Mouse (Mus musculus) left cerebral cortex, adult 18-20 months (tissue): ENCODE measurements at regions not wholly inside any gene's neighbourhood (a gene's known extent, or its start where the extent isn't known, plus 50 kb on each side); places are given as distances from the start of the nearest gene placed in this dataset.
"Not testable (repeated sequence)": the region's sequence is repeated elsewhere in the genome, so short reads cannot be mapped to it uniquely, and the experiment has no call there.

Source experiments
- DNase-seq, 2 experiments: peaks; one replicate each; pipeline ENCODE4 v3.0.0; 2021 to 2022; ENCODE audit warnings: low spot score in 2 of 2, mixed read lengths in 1 of 2

GRCm38 (mm10) chr4:105844675-105845466, 55.2 kb downstream of the Gm12728 start:
- DNase-seq, result no peak

- DNase-seq, result not testable (repeated sequence)
Measured at GRCm38 (mm10) chr4:105845998-105846989, 56.6 kb downstream of the Gm12728 start.

- DNase-seq, result no peak
Measured at GRCm38 (mm10) chr4:105853086-105853485, 63.4 kb downstream of the Gm12728 start.

- DNase-seq, result no peak
Measured at GRCm38 (mm10) chr4:105859052-105859864, 69.6 kb downstream of the Gm12728 start.

GRCm38 (mm10) chr4:105860930-105861653, 71.4 kb downstream of the Gm12728 start:
- DNase-seq, result no peak

- DNase-seq, result no peak
Measured at GRCm38 (mm10) chr4:105861654-105862037, 72.0 kb downstream of the Gm12728 start.

GRCm38 (mm10) chr4:105870512-105870911, 80.8 kb downstream of the Gm12728 start:
- DNase-seq, result no peak

GRCm38 (mm10) chr4:105877246-105877645, 87.6 kb downstream of the Gm12728 start:
- no peak for DNase-seq

- DNase-seq, result no peak
Measured at GRCm38 (mm10) chr4:105879891-105880290, 90.2 kb downstream of the Gm12728 start.

GRCm38 (mm10) chr4:105884791-105885190, 95.1 kb downstream of the Gm12728 start:
- DNase-seq, result no peak

GRCm38 (mm10) chr4:105891438-105891837, 101.8 kb downstream of the Gm12728 start:
- no peak for DNase-seq

GRCm38 (mm10) chr4:105892065-105892464, 102.4 kb downstream of the Gm12728 start:
- no peak for DNase-seq

- no peak for DNase-seq
Measured at GRCm38 (mm10) chr4:105895116-105895515, 105.4 kb downstream of the Gm12728 start.

GRCm38 (mm10) chr4:105898054-105898847, 108.6 kb downstream of the Gm12728 start:
- no peak for DNase-seq

GRCm38 (mm10) chr4:105904896-105905295, 115.2 kb downstream of the Gm12728 start:
- DNase-seq, result no peak

GRCm38 (mm10) chr4:105906411-105906810, 116.7 kb downstream of the Gm12728 start:
- DNase-seq, result no peak

- DNase-seq, result no peak
Measured at GRCm38 (mm10) chr4:105907611-105908010, 117.9 kb downstream of the Gm12728 start.

GRCm38 (mm10) chr4:105908281-105908680, 118.6 kb downstream of the Gm12728 start:
- no peak for DNase-seq

GRCm38 (mm10) chr4:105909272-105909671, 119.6 kb downstream of the Gm12728 start:
- no peak for DNase-seq

GRCm38 (mm10) chr4:105910666-105911065, 121.0 kb downstream of the Gm12728 start:
- DNase-seq, result no peak
